Mouse (Mus musculus) fat pad, adult 2 months (tissue): ENCODE results near the gene Rps3.

ENCODE experiments used
- DNase-seq: peaks from one replicate; pipeline ENCODE4 v3.0.0-alpha.2; 2011; ENCODE audit warnings: low read depth, low spot score; ENCODE audit errors: extremely low read depth

The Rps3 gene

DNA sequence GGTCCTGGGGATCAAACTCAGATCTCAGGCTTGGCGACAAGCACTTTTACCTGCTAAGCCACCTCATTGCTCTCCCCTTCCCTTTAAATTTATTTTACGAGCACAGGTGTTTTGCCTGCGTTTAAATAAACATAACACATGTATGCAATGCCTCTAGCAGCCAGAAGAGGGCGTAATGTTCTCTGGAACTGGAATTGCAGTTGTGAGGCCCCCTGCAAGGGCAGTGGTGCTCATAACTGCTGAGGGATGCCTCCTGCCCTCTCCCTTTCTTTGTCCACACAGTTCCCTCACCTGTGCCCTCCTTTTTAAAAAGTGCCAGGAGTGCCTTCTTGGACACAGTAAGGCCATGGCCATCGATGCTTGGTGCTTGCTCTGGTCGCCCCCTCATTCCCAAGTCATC, 39.5 kb downstream of the Rps3 start:
- DNase-seq: no peak

DNA sequence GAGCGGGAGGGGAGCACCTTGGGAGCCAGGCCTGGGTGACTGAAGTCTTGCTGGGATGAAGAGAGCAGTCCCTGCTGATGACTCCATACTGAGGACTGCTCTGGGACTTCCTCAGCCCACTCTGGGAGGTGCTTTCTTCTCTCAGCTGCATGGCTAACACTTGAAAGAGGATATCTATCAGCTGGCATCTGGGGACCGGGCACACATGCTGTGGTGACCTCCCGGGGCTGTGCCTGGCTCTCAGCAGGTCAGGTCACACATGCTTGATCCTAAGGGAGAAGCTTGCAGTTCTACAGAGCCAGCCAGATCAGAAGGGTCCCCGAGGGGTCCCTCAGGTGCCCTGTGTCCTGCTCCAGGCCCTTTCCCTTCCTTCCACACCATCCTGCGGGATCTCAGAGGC, 40.4 kb downstream of the Rps3 start:
- DNase-seq: no peak

DNA sequence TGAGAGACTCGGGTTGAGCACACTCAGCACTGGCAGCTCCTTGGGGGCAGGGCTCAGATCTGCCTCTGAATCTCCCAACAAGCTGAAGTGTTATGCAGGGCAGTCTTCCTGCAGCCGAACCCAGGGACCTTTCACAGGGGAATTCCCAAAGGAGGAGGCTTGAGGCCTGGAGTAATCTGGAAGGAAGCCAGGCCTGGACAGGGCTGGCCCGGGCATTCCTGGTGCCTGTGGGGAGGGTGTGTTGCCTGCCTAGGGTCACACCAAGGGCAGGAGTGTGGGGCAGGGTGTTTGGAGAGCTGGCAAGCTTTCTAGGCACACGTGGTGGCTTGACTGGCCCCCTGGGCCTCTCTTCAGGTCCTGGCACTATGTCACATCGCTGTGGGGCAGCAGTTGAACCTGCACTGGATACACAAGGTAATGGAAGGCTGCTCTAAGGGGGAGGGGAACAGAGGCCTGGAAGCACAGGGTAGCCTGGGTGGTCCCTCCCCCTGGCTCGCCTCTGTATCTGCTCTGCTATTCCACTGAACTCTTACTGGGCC, 41.9 kb downstream of the Rps3 start:
- DNase-seq: no peak

DNA sequence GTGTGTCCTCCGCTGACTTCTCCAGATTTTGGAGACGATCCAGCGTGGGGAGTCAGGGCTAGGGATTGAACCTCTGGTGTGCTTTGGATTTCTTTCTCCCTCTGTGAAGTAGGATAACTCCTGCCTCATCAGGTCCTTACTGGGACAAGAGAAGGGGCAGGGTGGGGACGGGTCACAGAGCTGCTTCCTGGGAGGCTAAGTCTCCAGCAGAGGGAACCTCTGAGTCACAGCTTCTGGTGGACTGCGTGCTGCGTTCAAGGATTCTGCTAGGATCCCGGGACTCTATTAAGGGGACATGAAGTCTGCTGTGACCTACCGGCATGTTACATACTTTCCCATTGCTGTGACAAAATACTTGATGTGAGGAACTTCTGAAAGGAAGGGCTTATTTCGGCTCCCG, 44.7 kb downstream of the Rps3 start:
- no peak for DNase-seq

DNA sequence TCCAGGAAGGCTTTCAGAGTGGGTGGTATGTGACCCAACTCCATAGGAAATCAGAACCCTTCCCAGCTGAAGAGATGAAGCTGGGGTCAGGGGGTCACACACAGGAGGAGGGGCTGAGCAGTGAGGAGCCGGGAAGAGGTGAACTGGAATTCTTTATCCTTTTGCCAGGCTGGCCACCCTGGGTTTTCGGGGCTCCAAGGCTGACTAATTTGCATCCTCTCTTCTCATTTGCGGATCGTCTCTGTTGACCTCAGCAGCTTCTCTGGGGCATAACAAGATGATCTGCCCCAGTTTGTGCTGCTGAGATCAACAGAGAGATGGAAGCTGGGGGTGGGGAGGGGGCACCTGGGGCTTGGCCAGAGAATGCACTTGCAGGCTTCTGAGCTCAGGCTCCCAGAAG, 47.0 kb downstream of the Rps3 start:
- no peak for DNase-seq

DNA sequence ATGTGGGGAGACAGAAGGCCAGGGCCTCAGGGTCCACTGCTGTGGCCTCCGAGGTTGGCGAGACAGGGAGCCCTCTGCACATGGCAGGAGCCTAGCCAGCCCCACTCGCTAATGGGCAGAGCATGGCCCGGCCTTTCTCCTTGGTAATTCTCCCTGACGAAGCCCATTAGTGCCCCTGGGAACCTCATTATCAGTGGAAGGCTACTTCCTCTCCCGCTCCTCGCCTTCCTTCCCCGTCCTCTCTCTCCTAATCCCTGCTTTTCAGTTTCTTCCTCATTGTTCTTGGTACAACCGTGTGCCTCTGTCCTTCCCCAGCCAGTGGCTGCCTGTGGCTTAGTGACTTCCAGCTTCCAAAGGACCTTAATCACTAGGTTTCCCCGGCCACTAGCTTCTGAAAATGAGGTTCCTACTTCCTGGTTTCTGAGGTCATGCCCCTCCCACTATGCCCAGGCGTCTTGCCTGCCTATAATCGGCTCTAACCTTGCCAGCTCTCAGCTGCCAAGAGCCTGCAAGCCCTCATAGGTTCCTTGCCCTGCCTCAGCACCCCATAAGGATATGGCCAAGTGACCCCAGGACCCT, 48.8 kb downstream of the Rps3 start:
- DNase-seq: no peak

DNA sequence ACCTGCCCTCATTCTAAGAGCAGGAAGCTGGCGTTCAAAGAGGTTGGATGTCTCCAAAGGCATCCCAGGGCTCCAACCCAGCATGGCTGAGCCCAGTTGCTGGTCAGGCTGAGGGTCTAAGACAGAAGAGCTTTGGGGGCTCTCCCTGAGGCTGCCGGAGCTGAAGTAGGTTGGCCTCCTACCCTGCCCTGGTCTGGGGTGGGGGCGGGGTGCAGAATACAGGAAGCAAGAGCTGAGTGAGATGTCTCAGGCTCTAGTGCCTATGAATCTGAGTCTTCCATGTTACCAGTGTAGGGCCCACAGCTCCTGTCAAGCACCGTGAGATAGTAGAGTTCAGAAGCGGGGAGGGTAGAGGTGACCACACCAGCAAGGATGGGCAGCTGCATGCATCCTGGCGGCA, 50.7 kb downstream of the Rps3 start:
- no peak for DNase-seq

DNA sequence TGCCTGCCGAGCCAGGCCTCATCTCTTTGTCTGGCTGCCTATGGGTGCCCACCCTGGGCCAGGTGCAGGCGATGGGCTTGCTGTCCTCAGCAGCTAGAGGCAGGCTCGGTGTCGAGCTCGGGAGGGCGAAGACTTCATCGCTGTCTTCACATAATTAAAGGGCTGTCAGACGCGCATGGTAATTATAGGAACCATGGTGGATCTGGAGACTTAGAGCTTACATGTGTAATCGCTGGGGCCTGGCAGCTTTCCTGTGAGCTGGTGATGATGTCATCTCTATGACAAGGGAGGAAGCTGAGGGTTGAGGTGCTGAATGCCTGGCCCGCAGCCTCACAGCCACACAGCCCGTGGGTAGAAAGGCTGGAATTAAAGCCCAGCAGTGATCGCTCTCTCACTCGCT, 51.3 kb downstream of the Rps3 start:
- no peak for DNase-seq

DNA sequence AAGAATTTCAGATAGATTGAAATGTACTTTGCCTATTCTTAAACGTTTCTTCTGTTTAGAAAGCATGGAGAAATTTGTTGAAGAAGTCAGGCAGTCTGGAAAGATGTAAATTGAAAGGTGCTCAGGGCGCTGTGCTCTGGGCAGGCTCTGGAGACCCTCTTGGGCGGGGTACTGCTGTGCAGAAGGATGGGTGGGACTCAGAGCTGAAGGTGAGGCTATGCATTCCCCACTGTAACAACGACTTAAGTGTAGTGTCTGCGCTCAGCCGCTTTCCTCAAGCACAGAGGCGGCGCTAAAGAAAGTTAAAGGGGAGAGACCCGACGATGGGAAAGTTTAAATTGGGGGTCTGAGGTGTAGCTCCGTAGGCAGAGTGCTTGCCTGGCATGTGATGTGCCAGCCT, 53.3 kb downstream of the Rps3 start:
- no peak for DNase-seq

DNA sequence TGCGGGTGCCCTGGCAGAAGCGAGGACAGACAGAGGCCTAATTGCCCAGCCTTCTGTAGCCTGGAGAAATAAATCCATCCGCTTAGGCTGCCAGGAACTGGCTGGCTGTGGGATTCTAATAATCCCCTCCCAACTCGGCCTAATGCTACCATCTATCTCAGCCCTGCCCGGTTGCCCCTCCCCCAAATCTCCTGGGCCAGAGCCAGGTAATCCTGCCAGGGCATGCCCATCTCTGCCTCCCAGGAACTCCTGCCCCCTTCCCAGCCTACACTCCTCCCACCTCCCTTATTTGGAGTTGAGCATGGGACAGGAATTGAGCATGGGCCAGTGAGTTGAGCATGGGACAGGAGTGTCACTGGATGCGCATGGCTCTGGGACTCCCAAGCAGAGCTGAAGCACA, 53.8 kb downstream of the Rps3 start:
- DNase-seq: no peak

DNA sequence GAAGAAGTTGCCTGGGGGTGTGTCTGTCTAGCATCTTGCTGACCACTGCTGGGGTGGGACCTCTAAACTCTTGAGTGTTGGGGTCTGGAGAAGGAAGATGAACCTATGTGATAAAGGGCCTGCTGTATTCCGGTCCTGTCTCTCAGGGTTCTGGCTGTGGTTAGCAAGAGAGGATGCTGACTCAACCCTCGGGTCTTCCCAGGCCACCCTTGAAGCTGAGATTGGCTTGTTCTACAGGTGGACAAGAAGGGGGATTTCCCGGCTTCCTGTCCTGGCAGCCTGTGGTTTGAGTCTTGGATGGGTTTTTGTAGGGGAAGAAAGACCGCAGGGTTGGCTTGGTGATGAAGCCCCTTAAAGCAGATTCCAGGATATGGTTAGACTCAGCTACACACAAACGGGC, 54.7 kb downstream of the Rps3 start:
- no peak for DNase-seq

DNA sequence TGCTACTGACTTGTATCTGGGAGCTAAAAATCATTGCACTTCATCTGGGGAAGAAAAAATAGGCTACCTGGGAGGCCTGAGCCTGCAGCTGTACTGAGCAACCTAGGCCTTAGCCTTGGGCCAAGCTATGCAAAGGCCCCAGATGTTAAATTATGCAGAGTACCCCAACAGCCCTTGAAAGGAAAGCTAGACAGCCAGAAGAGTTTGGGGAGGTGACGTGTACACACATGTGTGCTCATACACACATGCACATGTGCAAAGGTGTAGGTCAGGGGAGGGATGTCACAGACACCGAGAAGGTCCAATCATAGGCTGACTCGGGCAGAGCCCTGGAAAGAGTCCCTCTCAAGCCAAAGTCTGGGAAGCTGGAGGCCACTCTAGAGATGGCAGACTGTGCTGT, 55.6 kb downstream of the Rps3 start:
- DNase-seq: no peak
